Mouse (Mus musculus) hematopoietic stem cell, adult 5-6 weeks (primary cell): Measurements from ENCODE around the gene Mslnl. TPM values are rescaled to one million over a fixed set of nuclear protein-coding genes. Genes with fewer than 3 reads are reported as not detected.

Experiments
- ATAC-seq, 2 experiments: fragments of 125-278 bp in 1 of 2; replicated peaks in 1 of 2; 2 replicates each; pipeline ENCODE4 v1.8.0; 2016 to 2017; ENCODE audit warnings: inconsistent platforms in 2 of 2, mild to moderate bottlenecking in 2 of 2, moderate number of reproducible peaks in 2 of 2, low read depth in 1 of 2, moderate TSS enrichment in 1 of 2; ENCODE audit not compliant: low FRiP score in 2 of 2, poor library complexity in 2 of 2, severe bottlenecking in 2 of 2, insufficient read depth in 1 of 2, low TSS enrichment in 1 of 2
- total RNA-seq: library from RNA; stranded (forward); fragments of 172-1452, 232-1000 nt; gene quantifications from 2 replicates; pipeline ENCODE4 v1.2.3, GENCODE M21; 2017

The Mslnl gene
- total RNA-seq, result not detected in 2 replicates

DNA sequence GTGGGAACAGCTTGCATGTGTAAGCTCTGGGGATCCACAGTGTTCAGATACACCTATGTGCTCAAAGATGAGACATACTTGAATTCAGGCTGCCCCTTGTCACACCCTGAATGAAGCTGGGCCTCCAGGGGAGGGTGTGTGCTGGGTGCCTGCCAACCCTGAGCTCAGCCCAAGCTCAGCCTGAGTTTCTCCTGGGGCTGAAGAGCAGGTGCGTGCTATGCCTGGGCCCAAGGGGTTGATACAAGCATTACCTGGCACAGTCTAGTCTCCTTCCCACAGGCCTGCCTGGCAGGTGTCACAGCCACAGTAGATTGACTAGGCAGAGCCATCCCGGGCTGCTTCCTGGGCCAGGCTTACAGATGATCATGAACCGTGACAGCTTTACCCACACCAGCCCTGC, at the start of gene Mslnl:
Mslnl (plus strand) TSS at position 298 of the 400 bp plus-strand sequence.
- no peak for ATAC-seq

DNA sequence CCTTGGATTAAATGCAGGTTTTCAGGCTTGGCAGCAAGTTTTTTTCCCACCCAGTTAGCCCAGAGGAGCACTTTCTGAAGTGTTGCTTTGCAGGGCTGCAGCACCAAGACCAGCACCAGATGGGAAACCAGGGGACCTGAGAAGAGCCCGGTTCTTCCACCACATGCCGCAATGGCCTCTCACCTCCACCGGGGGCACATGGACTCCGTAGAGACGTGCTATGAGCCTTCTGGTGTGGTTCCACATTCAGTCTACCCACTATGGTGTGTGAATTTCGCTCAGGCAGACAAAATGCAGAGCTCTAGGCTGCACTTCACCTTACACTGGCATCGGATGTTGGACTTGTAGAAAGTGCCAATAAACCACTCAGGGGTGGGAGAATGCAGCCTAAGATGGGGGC, 49.5 kb upstream of the Mslnl start:
- peak in 1 of 2 experiments; percentile 48; a peak in 1 of 4 replicates for ATAC-seq

DNA sequence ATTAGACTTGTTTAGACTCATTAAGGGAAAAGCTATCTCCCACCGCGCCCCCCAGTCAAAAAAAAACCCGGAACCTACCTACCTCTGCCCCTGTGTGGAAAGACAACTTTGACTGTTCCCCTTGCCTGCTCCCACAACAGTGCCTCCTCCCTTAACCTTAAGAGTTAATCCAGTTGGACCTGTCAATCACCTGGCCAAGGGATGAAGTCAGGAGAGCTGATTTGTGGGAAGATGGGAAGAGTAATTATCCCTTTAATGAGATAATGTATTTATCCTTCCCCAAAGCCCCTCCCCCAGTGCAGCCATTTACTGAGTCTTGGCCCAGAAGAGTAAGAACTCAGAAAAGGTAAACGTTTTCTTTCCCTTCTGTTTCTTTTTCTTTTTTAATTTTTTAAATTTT, 46.9 kb upstream of the Mslnl start:
- no peak for ATAC-seq

DNA sequence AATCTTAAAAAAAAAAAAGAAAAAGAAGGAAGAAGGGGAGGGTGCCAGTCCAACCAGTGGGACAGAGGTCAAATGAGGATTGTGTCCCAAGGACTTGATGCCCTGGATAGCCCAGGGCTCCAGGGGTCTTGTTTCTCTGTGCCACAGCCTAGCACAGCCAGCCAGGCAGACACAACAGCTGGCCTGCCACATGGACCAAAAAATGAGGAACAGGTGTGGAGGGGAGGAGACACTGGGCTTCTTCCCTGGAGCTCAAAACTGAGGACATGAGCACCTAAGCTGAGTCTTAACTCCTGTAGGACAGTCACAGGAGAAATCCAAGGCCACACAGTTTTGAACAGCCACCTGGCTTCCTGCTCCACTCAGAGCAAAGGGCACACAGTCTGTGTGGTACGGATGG, 39.6 kb upstream of the Mslnl start:
- ATAC-seq, result no peak

DNA sequence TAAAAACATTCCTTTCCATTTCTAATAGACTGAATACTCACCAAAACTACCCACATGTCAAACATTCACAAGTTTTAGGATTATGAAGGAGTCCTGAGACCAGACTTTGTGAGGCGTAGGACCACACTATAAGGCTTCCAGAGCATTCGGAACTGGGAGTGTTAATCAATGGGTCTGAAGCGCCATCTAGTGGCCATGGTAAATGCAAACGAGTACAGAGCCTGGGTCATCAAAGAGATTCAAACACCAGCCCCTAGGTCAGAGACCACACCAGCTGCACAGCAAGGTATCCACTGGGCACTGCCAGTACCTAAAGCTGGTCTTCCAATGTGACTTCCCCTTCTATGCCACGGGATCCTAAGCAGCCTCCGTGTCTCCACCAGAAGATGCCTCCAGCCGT, 37.4 kb upstream of the Mslnl start:
- ATAC-seq, result peak; percentile 69 to 72; a peak in 3 of 4 replicates

DNA sequence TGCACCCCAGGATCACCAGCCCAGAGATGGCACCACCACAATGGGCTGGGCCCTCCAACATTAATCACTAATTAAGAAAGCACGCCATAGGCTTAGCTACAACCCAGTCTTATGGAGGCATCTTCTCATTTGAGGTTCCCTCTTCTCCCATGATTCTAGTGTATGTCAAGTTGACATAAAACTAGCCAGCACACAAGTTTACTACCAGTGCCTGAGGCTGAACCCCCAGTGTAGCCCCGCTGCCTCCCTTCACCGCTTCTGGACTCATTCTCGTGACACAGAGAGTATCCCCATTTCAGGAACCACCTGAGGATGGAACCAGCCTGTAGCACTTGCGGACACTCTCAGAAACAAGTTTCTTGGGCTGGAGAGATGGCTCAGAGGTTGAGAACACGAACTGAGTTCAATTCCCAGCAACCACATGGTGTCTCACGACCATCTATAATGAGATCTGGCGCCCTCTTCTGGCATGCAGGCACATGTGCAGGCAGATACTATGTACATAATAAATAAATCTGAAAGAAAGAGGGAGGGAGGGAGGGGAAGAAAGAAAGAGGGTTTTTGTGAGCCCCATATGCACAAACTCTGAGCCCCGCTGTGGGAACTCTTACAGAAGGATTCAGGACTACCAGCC, 34.9 kb upstream of the Mslnl start:
- ATAC-seq, result no peak

DNA sequence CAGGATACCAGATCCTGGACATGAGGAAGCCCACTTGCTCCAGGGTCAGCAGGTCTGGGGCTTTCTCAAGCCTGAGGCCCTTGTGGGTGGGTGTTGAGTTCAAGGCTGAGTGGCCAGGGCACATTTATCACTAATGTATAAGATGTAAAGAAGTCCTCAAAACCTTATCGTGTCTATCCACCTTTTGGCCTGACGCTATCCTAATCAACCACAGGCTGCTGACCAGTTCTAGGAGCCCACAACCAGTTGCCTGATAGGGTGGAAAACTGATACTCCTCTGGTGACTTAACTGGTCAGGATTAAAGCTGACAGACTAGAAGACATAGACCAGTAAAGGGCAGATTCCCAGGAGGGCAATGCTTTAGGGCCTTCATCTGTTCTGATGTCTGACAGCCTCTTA, 25.8 kb upstream of the Mslnl start:
- no peak for ATAC-seq

DNA sequence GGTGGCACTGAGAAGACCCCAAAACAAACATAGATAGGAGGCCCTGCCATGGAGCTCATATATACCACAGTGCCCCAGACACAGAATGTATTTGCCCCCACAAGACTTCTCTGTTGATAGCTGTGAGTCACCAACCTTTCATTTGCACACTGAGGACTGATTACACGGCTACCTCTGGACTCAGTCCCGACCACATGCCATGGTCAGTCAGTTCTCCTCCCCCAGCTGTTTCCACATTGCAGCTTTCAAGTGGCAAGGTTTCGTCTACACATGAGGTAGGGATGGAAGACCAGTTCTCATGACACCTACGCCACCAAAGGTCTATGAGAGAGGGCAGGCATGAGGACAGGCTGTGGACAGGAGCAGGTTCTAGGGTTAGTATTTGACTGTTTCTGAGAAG, 24.7 kb upstream of the Mslnl start:
- ATAC-seq, result no peak

DNA sequence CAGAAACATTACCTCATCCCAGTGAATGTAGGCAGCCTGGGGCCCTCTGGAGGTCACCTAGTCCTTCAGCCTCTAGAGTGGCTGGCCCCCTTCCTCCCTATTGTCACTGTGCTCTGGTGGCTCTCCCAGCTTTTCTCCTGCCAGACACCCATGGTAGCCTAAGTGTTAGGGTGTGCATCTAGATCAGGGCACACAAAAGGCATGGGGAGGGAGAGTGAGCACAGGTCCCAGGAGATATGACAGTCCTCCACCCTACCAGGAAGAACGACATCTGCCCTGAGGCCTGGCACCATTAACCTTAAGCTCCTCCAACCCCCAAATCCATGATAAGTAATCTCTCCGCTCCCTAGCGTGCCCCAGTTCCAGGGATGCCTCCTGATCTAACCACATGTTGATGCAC, 20.2 kb upstream of the Mslnl start:
- ATAC-seq, result no peak

DNA sequence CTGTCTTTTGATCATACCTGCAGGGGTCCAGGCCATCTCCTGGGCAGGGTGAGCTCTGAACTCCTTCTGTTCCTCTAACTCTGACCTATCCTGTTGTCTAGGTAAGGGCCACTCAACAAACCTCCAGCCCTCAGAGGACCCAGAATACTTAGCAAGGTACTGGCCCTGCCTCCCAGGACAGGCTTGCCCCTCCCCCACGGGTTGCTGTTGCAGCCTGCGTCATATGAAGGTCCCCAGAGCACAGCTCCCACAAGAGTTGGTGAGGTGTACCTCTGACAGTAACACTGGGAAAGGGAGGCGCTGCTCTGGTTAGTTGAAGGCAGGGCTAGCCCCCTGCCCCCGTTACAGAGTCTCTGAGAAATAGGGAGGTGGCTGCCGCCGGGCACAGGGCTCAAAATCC, 19.7 kb upstream of the Mslnl start:
- no peak for ATAC-seq

DNA sequence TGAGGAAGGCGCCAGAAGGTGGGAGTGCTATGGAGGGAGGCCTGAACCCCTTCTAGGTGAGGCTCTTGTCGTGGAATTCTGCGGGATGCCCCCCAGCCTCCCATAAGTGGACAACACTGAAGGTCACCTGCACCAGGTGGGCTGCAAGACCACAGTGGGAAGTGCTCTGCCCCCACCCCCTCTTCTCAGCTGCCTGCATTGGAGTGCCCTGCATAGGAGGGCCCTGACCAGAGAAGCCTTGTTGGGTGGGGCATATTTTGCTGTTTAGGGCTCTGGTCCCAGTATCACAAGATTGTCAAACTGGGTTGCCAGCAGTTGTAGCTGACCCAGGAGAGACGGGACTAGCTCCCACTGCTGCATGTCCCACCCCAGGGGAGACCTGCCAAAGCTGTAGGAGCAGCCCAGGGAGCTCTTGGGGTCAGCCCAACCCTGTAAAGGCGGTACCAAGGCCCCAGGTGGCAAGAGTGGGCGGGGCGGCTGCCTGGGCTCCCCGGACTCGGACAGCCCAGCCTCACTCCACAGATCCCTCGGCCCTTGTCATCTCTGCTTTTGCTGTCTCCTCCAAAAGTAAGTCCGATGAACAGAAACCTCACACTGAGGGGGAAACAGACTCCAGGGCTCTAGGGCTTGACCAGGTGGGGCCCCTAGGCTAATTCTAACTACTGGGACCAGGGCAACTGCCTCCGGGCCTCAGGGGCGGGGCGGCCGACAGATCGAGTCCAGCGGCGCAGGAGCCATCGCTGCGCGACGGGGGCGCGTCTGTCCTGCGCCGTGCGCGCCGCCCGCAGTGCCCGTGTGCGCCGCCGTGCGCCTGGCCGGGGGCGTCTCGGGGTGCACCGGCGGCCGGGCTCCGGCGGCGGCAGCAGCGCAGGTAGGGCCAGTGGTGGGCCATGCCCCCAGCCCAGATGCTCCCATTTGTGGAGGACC, 18.9 kb upstream of the Mslnl start, which contains the start of gene Gng13:
Gng13 (plus strand) TSS at position 461 of the 927 bp plus-strand sequence.
- ATAC-seq, result no peak

DNA sequence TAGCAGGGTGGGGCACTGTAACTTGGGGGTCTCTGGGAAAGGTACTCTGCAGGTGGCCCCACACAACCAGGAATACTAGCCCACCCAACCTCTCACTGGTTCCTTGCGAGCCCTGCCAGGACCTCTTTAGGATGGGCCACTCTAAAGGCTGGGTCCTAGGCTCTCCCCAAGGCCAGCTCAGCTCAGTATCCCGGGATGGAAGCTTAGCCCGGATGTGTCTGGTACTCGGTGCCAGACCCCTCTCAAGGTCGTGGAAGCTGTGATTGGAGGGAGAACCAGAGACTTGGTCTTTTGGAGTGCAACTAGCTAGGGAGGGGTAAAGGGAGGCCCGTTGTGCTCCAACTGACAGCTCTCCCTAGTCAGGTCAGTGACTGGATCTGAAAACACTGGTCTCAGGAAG, 18.2 kb upstream of the Mslnl start:
- no peak for ATAC-seq

DNA sequence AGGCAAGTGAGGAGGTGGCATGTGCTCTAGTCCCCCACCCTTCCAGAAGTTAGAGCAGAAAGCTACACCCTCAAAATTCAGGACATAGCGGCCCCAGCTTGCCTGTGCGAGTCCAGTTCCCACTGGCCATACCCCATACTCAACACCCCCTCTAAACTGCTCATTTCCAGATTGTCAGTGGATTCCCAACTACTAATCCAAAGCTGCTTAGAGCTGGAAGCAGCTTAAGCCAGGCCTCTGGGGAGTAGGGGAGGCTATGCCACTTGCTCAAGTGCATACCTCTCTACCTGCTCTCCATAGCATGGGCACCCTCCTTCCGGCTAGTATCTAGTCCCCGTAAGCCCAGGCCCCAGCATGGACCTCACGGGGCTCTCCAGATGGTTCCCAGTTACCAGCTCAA, 14.4 kb upstream of the Mslnl start:
- ATAC-seq, result no peak

DNA sequence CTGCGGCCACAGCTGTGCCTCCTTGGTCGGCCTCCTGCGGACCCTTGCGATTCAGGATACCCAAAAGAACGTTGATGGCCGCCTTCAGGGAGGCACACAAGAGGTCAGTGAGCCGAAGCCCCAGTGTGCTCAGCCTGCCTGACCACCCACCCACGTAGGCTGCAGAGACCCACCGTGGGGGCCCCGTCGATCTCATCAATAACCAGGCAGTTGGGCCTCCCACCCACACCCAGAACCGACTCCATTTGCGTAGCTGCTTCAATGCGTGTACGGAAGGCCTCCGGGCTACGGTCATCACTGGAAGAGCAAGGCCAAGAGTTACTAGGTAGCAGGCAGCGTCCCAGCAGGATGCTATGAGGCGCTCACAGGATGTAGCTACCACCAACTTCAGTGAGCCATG, 12.4 kb upstream of the Mslnl start:
- no peak for ATAC-seq

DNA sequence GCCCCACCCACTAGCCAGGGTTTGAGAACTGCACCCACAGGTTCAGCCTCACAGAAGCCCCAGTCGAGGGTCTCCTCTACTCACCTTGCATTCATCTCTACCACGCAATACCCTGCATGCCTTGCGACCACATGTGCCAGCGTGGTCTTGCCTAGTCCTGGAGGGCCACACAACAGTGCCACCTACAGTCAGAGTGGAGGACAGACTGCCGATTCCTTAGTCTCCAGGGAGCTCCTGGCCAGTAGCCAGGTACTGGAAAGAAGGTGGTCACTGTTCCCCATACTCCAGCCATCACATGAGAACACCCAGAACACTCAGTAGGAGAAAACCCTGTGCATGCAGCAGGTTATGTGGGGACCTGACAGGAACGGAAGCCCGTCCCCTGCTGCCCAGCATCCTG, 11.9 kb upstream of the Mslnl start:
- ATAC-seq, result no peak

DNA sequence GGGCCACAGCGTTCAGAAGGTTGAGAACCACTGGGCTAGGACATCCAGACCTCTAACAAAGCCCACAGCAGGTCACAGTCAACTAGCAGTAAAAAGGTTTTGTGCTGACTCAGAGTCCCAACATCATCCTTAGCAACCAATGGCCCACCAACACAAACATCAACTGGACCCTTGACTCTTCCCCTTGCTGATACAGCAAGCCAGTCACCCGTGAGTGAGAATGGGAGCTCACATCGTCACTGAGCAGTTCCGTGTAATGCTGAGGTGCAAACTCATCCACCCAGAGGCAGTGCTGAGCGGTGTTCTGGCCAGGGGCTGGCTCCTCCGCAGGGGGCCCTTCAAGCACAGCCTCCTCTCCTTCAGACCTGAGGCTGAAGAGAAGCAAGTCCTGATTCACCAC, 10.6 kb upstream of the Mslnl start:
- ATAC-seq, result no peak

DNA sequence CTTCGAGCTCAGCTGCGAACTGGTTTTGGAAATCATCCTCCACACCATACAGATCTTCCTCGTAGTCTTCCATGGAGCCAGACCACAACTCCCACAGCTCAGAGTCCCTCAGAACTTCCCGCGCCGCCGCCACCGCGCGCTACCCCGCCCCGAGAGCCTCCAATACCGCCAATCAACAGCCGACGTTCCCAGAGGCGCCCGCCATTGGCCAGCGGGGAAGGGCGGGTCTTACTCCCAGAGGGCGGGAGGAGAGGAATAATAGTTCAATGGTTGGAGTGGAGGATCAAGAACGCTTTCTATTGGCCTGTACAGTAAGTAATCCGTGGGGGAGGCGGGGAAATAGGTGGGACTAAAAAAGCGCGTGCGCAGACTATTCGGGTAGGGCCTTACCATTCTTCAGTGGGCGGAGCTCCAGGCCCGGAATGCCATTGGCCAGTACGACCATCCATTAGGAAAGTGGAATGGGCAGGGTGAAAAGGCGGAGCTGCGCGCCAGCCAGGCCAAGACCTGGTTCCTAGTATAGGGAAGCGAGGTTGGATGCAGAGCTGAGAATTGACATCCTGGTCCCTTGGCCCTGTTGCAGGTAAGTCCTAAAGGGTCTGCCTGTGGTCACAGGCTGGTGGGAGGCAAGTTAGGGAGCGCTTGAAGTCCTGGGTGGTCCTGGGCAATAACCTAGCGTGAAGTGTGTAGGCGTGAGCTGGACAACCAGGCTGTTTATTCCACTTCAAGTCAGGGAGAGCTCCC, 8.4 kb upstream of the Mslnl start, which contains the start of the genes Chtf18 and Rpusd1:
Chtf18 (minus strand) TSS at position 155 of the 744 bp plus-strand sequence.
Rpusd1 (plus strand) TSS at position 406 of the 744 bp plus-strand sequence.
- ATAC-seq, result peak; percentile 95 to 96

DNA sequence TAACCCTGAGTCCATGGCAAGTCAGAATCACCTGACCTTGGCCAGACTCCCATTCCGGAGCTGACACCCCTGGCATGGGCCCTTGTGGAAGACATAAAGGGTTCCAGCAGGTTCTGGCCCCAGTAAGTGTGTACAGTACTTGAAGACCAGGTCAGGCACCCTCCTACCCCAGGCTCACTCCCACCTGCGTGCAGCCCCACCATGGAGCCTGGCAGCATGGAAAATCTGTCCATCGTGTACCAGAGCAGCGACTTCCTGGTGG, 7.9 kb upstream of the Mslnl start:
- no peak for ATAC-seq
